Mouse (Mus musculus) stomach, postnatal 0 days (tissue): Measurements from ENCODE around the gene Scml4. TPM values are rescaled to one million over a fixed set of nuclear protein-coding genes. Genes with fewer than 3 reads are reported as not detected.

Source experiments
- ATAC-seq: fragments of 200-750 bp; cut with Nextera tagmentation; 2 replicates; pipeline ENCODE4 v1.8.0; 2017; ENCODE audit not compliant: low FRiP score, low TSS enrichment
- DNase-seq: peaks from one replicate; pipeline ENCODE4 v3.0.0-alpha.2; 2016; ENCODE audit warnings: low spot score
- H3K27ac ChIP-seq: fragments of 300-500 bp; sonication (generic); replicated peaks from 2 replicates; pipeline ENCODE4 v1.5.1; 2014; ENCODE audit warnings: mild to moderate bottlenecking, control low read depth
- H3K27me3 ChIP-seq: fragments of 300-500 bp; sonication (generic); 2 replicates; pipeline ENCODE4 v1.6.1; 2014; ENCODE audit warnings: low read length; ENCODE audit not compliant: control insufficient read depth, insufficient read depth
- H3K36me3 ChIP-seq: fragments of 300-500 bp; sonication (generic); 2 replicates; pipeline ENCODE4 v1.6.1; 2014; ENCODE audit warnings: low read length, mixed read lengths; ENCODE audit not compliant: control insufficient read depth, insufficient read depth
- H3K4me1 ChIP-seq: fragments of 300-500 bp; sonication (generic); replicated peaks from 2 replicates; pipeline ENCODE4 v1.6.1; 2014; ENCODE audit warnings: antibody characterized with exemption; ENCODE audit not compliant: control insufficient read depth, insufficient read depth
- H3K4me2 ChIP-seq: fragments of 300-500 bp; sonication (generic); replicated peaks from 2 replicates; pipeline ENCODE4 v1.6.1; 2014; ENCODE audit warnings: low read depth, mild to moderate bottlenecking, control low read depth, moderate library complexity
- H3K4me3 ChIP-seq: fragments of 300-500 bp; sonication (generic); 2 replicates; pipeline ENCODE4 v1.5.1; 2014; ENCODE audit warnings: low read depth, low read length, control low read depth
- H3K9ac ChIP-seq: fragments of 300-500 bp; sonication (generic); 2 replicates; pipeline ENCODE4 v1.6.1; 2014; ENCODE audit warnings: mild to moderate bottlenecking, low read length, control low read depth, mixed read lengths
- H3K9me3 ChIP-seq: fragments of 300-500 bp; sonication (generic); 2 replicates; pipeline ENCODE4 v1.6.1; 2016; ENCODE audit warnings: low read length; ENCODE audit not compliant: control insufficient read depth
- CTCF ChIP-seq: IDR thresholded peaks from 2 replicates; pipeline ENCODE4 v1.5.1; 2016; ENCODE audit warnings: antibody characterized with exemption, low read depth, mild to moderate bottlenecking, moderate library complexity
- EP300 ChIP-seq: optimal IDR thresholded peaks from 2 replicates; pipeline ENCODE3; 2016; ENCODE audit warnings: antibody characterized with exemption
- WGBS: fragments of 180-500 bp; shearing (Covaris S2); extraction: QIAGEN DNeasy Blood & Tissue Kit; methylation state at CpG from one replicate; pipeline ENCODE4 v1.1.7; 2014; 5-methylcytosine and 5-hydroxymethylcytosine counted together
- polyA plus RNA-seq: library from polyadenylated mRNA; unstranded; fragments of >200 nt; fragmentation: Nextera tagmentation; extraction: Ambion mirVana; gene quantifications from 2 replicates; pipeline ENCODE4 v1.2.1, GENCODE M21; 2015

The Scml4 gene
- polyA plus RNA-seq, 1 experiment from 2014 or later, result 5.4 TPM

DNA sequence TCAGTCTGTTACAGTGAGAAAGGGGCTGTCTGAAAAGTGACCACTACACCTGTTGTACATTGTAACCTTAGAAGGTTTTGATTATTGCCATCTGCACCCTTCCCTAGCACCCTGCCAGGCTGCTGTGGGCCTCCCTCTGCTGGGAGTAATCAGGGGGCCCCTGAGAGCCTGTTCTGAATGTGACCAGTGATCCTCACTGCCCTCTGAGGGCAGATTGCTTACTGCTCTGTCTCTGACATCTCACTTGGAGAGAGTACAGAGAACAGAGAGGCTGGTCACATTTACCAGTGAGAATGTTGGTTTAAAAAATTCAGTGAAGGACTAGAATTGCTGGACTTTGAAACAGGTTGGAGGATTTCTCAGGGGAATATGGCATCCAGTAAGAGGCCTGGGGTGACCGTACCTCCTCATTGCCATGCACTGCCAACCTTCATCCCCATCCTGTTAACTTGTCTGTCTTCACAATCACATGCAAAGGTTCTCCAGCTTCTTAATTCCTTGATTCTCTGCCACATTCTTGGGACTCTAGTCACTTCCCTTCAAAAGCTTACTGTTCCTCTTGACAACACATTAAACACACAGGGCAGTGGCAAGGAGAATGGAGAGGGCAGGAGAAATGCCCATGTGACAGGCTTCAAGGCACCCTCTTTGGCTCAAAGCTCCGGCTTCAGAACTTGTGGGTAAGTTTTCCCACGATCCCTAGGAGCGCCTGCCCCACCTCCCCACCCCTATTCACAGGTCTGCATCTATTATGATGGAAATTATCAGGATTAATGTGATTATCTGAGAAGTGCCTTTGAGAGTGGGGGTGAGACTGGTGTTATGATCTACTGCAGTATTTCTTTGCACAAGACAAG, 26.1 kb upstream of the Scml4 start:
- no peaks in the 10 kb centered on the region for H3K9me3 ChIP-seq
- no peak for ATAC-seq
- H3K4me2 ChIP-seq, result no peak overlapping the region
- no peak overlapping the region for H3K4me3 ChIP-seq
- no peak overlapping the region for H3K9ac ChIP-seq
- no peak for TF ChIP-seq EP300
- no peak for TF ChIP-seq CTCF
- DNase-seq, result no peak
- no peak overlapping the region for H3K27ac ChIP-seq
- peaks cover 11% of the 10 kb centered on the region for H3K36me3 ChIP-seq
- no peaks in the 10 kb centered on the region for H3K27me3 ChIP-seq
- H3K4me1 ChIP-seq, result no peaks in the 10 kb centered on the region
- 76% methylated on average over 4 of the region's 4 CpGs for WGBS

DNA sequence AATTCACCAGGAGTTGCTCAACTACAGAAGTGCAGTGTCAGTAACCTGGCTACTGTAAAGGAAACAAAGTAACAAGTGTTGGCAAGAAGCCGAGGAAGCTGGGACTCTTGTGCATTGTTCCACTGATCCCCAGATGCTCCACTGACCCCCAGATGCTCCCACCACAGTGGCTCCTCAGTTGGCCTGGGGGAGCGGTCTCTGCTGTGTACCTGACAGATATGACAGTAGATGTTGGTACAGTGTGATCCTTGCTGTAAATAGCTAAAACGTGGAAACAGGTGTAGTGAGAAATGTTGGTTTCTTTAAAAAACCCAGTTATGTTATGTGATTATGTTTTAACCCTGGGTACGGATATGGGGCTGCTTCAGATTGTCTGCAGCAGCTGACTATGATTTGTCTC, 22.1 kb upstream of the Scml4 start:
- no peak overlapping the region for H3K9ac ChIP-seq
- no peaks in the 10 kb centered on the region for H3K27me3 ChIP-seq
- no peak overlapping the region for H3K4me2 ChIP-seq
- ATAC-seq (no peak), DNase-seq (no peak)
- H3K9me3 ChIP-seq, result no peaks in the 10 kb centered on the region
- H3K27ac ChIP-seq, result no peak overlapping the region
- 0 out of 2 replicates have a peak, but pooled peaks cover 2% of the 10 kb centered on the region for H3K36me3 ChIP-seq
- no peak for TF ChIP-seq CTCF
- no peak for TF ChIP-seq EP300
- H3K4me1 ChIP-seq, result no peaks in the 10 kb centered on the region
- no peak overlapping the region for H3K4me3 ChIP-seq
- WGBS, result 77% methylated on average over 4 of the region's 4 CpGs

DNA sequence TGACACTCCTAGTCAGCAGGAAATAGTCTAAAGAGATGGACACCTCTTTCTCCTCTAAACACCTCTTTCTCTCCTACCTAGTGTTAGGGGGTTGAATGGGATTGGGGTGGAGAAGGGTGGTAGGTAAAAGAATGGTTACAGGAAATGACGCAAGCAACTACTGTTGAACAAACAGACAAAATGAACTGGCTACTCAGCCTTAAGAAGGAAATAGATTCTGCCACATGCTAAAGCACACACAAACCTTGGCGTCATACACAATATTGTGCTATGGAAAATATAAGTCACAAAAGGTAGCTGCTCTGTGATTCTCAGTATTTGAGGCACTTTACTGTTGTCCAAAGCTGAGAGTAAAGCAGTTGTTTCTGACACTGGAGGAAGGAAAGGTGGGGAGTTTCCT, 21.4 kb upstream of the Scml4 start:
- Histone ChIP-seq H3K4me1 (no peaks in the 10 kb centered on the region), H3K9me3 (no peaks in the 10 kb centered on the region), H3K27me3 (no peaks in the 10 kb centered on the region), H3K4me2 (no peak overlapping the region), H3K36me3 (no peaks in the 10 kb centered on the region), H3K9ac (no peak overlapping the region), H3K4me3 (no peak overlapping the region), H3K27ac (no peak overlapping the region)
- no peak for ATAC-seq
- WGBS, result 86% methylated on average over 2 of the region's 2 CpGs
- TF ChIP-seq EP300, result no peak
- no peak for TF ChIP-seq CTCF
- no peak for DNase-seq

DNA sequence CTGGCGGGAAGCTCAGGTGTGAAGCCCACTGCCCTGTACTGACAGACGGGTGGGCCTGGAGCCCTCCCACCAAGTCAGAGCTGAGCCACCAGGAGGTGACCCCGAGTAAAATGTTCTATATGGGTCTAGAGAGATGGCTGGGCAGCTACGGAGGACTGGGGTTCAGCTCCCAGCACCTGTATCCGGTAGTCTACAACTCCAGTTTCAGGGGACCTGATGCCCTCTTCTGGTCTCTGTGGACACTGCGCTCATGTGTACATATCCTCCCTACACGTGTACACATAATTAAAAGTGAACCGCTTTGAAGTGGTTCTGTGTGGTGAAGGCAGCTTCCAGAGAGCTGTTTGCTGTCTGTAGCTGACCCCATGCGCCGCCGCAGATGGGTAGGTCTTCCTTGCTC, 20.1 kb upstream of the Scml4 start:
- ATAC-seq, result no peak; the same call in 1 of the 2 replicates
- no peak for DNase-seq
- H3K9ac ChIP-seq, result no peak overlapping the region
- no peaks in the 10 kb centered on the region for H3K4me1 ChIP-seq
- no peaks in the 10 kb centered on the region for H3K9me3 ChIP-seq
- no peak overlapping the region for H3K4me2 ChIP-seq
- 96% methylated on average over 11 of the region's 11 CpGs for WGBS
- no peaks in the 10 kb centered on the region for H3K27me3 ChIP-seq
- no peak for TF ChIP-seq EP300
- TF ChIP-seq CTCF, result 0 out of 2 replicates have a peak, but pooled peaks have one; percentile 11
- no peak overlapping the region for H3K4me3 ChIP-seq
- no peak overlapping the region for H3K27ac ChIP-seq
- H3K36me3 ChIP-seq, result no peaks in the 10 kb centered on the region

DNA sequence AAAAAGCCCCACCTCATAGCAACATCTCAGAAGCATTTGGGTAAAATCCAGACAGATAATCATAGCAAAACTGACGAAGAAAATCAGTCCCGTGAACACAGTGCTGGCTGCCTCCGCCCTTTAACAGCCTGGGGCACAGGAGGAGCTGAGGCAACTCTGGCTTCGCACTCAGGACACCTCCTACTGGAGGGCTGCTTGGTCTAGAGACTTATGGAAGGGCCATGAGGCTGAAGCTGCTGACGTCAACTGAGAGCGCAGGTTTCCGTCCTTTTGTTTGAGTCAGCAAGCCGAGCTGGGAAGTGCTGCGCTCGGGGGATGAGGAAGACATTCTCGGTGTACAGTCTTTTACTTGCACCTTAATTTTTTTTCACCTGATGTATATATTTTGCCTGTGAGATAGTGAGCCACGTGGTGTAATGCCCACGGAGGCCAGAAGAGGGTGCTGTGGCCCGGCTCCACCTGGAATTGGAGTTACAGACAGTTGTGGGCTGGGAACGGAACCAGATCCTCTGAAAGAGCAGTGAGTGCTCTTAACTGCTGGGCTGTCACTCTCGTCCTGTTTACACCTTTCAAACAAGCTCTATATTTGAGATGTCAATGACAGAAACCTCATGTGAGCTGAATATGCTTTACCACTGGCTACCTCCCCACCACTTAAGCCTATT, 18.5 kb upstream of the Scml4 start:
- Histone ChIP-seq H3K4me2 (no peak overlapping the region), H3K27me3 (no peaks in the 10 kb centered on the region), H3K9me3 (no peaks in the 10 kb centered on the region), H3K36me3 (no peaks in the 10 kb centered on the region), H3K27ac (no peak overlapping the region), H3K4me3 (no peak overlapping the region), H3K4me1 (no peaks in the 10 kb centered on the region), H3K9ac (no peak overlapping the region)
- ATAC-seq (no peak), DNase-seq (peak; percentile 53)
- WGBS, result 55% methylated on average over 16 of the region's 16 CpGs
- TF ChIP-seq CTCF, result peak; percentile 68
- no peak for TF ChIP-seq EP300

DNA sequence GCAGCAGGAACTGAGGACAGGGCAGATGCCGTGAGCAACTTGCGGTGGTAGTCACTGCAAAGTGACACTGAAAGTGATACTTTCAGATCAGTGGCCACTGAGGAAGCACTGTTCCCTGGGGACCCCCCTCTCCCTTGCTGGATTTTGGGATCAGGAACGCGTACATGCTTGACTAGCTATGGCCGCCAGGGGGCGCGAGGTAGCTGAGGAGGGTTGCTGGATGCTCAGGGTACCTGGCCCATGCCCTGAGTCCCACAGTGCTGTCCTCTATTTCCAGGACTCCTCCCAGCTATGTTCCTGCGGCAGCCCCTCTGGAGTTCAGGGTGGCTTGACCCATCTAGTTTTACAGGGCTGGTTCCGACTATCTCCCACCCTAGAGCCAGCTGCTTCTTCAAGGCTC, 17.8 kb upstream of the Scml4 start:
- Histone ChIP-seq H3K4me3 (no peak overlapping the region), H3K9me3 (no peaks in the 10 kb centered on the region), H3K27ac (no peak overlapping the region), H3K4me2 (no peak overlapping the region), H3K4me1 (no peaks in the 10 kb centered on the region), H3K27me3 (no peaks in the 10 kb centered on the region), H3K36me3 (no peaks in the 10 kb centered on the region), H3K9ac (no peak overlapping the region)
- 13% methylated on average over 9 of the region's 9 CpGs for WGBS
- ATAC-seq (peak; percentile 66), DNase-seq (peak; percentile 82)
- TF ChIP-seq EP300, result no peak
- TF ChIP-seq CTCF, result peak; percentile 92
